Mouse (Mus musculus) stomach, embryonic 14.5 days (tissue): ENCODE measurements around the gene Kcnj6. TPM values are rescaled to one million over a fixed set of nuclear protein-coding genes. Genes with fewer than 3 reads are reported as not detected.

Experiments
- ATAC-seq: fragments of 200-750 bp; cut with Nextera tagmentation; 2 replicates; pipeline ENCODE4 v1.8.0; 2017; ENCODE audit warnings: low read depth, moderate TSS enrichment; ENCODE audit not compliant: insufficient number of reproducible peaks, insufficient read depth, low FRiP score
- H3K27ac ChIP-seq: fragments of 300-500 bp; sonication (generic); 2 replicates; pipeline ENCODE4 v1.5.1; 2014; ENCODE audit warnings: mild to moderate bottlenecking, low read length, moderate library complexity, mixed read lengths
- H3K27me3 ChIP-seq: fragments of 300-500 bp; sonication (generic); 2 replicates; pipeline ENCODE4 v1.6.1; 2014; ENCODE audit warnings: low read length, control low read depth, mixed read lengths; ENCODE audit not compliant: control insufficient read depth, insufficient read depth
- H3K36me3 ChIP-seq: fragments of 300-500 bp; sonication (generic); 2 replicates; pipeline ENCODE4 v1.6.1; 2014; ENCODE audit warnings: mild to moderate bottlenecking, control low read depth, low read length, moderate library complexity, mixed read lengths; ENCODE audit not compliant: control insufficient read depth, insufficient read depth
- H3K4me1 ChIP-seq: fragments of 300-500 bp; sonication (generic); 2 replicates; pipeline ENCODE4 v1.6.1; 2014; ENCODE audit warnings: low read length, control low read depth, mixed read lengths; ENCODE audit not compliant: control insufficient read depth, insufficient read depth
- H3K4me2 ChIP-seq: fragments of 300-500 bp; sonication (generic); replicated peaks from 2 replicates; pipeline ENCODE4 v1.6.1; 2014; ENCODE audit warnings: low read depth, low read length, control low read depth
- H3K4me3 ChIP-seq: fragments of 300-500 bp; sonication (generic); 2 replicates; pipeline ENCODE4 v1.5.1; 2014; ENCODE audit warnings: low read depth, low read length, control low read depth
- H3K9ac ChIP-seq: fragments of 300-500 bp; sonication (generic); replicated peaks from 2 replicates; pipeline ENCODE4 v1.6.1; 2014; ENCODE audit warnings: low read depth, mild to moderate bottlenecking, control low read depth, low read length, moderate library complexity, mixed read lengths
- H3K9me3 ChIP-seq: fragments of 300-500 bp; sonication (generic); 2 replicates; pipeline ENCODE4 v1.6.1; 2016; ENCODE audit warnings: low read depth, low read length, control low read depth; ENCODE audit not compliant: control insufficient read depth
- WGBS: fragments of 180-500 bp; shearing (Covaris S2); extraction: QIAGEN DNeasy Blood & Tissue Kit; methylation state at CpG from one replicate; pipeline ENCODE4 v1.1.7; 2014; 5-methylcytosine and 5-hydroxymethylcytosine counted together
- polyA plus RNA-seq: library from polyadenylated mRNA; unstranded; fragments of >200 nt; fragmentation: Nextera tagmentation; extraction: Ambion mirVana; gene quantifications from 2 replicates; pipeline ENCODE4 v1.2.1, GENCODE M21; 2014

Kcnj6 gene
- polyA plus RNA-seq, 1 experiment from 2014 or later, result 0.39 TPM

- Histone ChIP-seq H3K27ac (no peak overlapping the region), H3K9ac (no peak overlapping the region), H3K9me3 (no peaks in the 10 kb centered on the region), H3K4me2 (no peak overlapping the region), H3K4me1 (peaks cover 5% of the 10 kb centered on the region; the same call in 1 of the 2 replicates), H3K27me3 (peaks cover 21% of the 10 kb centered on the region), H3K4me3 (no peak overlapping the region), H3K36me3 (no peaks in the 10 kb centered on the region)
- 80% methylated on average over 3 of the region's 3 CpGs for WGBS
- no peak for ATAC-seq
Measured at GRCm38 (mm10) chr16:94994148-94994547, 3.4 kb downstream of the Kcnj6 start.

DNA sequence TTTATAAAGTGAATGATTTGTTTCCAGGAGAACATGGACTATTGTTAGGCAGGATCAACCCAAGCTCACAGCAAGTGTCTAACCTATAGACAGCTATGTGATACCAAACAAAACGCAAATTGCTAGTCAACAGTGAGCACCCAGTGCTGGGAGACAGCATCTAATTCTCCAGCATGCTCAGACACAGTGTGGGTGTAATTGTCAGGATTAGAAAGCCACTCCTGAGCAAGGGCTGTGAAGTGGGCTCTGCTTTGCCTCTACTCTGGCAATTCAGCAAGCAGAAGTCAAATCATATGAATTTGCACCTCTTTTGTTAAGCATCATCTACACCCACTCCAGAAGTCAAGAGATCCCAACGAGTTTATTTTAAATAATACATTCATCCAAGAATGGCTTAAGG lies 7.4 kb downstream of the Kcnj6 start:
- 77% methylated on average over 2 of the region's 2 CpGs for WGBS
- H3K9me3 ChIP-seq, result no peaks in the 10 kb centered on the region

DNA sequence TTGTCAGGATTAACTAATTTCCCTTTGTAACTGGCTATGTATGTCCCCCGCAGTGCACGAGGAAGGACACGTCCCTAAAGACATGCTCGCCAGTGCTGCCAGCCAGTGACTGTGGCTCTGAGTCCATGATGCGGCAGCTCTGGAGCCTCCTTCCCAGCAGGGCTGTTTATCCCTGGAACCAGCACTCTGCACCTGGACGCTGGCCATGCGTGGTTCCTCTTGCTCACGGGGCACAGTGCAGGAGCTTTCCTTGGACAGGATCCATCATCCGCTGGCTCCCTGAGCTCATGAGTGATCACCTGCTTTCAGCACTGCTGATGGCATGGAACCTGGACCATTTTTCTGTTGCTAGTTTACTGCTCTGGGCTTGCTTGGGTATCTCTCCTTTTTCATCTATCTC lies 10.8 kb downstream of the Kcnj6 start:
- H3K36me3 ChIP-seq, result no peaks in the 10 kb centered on the region
- no peak overlapping the region for H3K4me3 ChIP-seq
- no peak for ATAC-seq
- no peak overlapping the region for H3K9ac ChIP-seq
- WGBS, result 72% methylated on average over 9 of the region's 9 CpGs
- no peak overlapping the region for H3K27ac ChIP-seq
- no peaks in the 10 kb centered on the region for H3K9me3 ChIP-seq
- H3K4me1 ChIP-seq, result no peaks in the 10 kb centered on the region
- no peaks in the 10 kb centered on the region for H3K27me3 ChIP-seq
- no peak overlapping the region for H3K4me2 ChIP-seq

More for the DNA sequence above, 7.4 kb downstream of the Kcnj6 start:
- Histone ChIP-seq H3K9ac (no peak overlapping the region), H3K4me3 (no peak overlapping the region), H3K27ac (no peak overlapping the region), H3K4me2 (no peak overlapping the region), H3K27me3 (no peaks in the 10 kb centered on the region), H3K4me1 (no peaks in the 10 kb centered on the region), H3K36me3 (no peaks in the 10 kb centered on the region)
- no peak for ATAC-seq

GRCm38 (mm10) chr16:94984263-94984662 lies 13.2 kb downstream of the Kcnj6 start:
- no peaks in the 10 kb centered on the region for H3K9me3 ChIP-seq
- H3K4me3 ChIP-seq, result no peak overlapping the region
- no peak overlapping the region for H3K4me2 ChIP-seq
- no peaks in the 10 kb centered on the region for H3K27me3 ChIP-seq
- no peak for ATAC-seq
- no peaks in the 10 kb centered on the region for H3K4me1 ChIP-seq
- H3K36me3 ChIP-seq, result no peaks in the 10 kb centered on the region
- H3K27ac ChIP-seq, result no peak overlapping the region
- WGBS, result 88% methylated on average over 3 of the region's 3 CpGs
- no peak overlapping the region for H3K9ac ChIP-seq

DNA sequence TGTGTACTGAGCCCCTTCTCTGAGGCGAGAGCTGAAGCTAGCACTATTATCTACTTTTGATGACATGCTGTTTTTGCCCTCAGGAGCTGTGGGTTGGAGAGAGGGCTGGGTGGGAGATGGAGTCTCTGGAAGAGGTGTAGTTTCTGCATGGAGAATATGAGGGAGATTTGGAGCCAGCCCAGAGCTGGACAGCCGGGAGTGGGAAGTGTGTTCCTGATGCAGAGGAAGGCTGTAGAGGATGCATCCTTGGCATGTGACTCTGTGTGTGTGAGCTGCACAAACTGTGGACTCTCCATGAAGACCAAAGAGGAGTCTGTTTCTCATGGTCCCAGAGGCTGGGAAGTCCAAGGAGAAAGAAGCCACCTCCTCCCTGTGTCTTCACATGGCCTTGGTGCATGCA lies 17.1 kb downstream of the Kcnj6 start:
- WGBS, result 76% methylated on average over 2 of the region's 2 CpGs
- no peak for ATAC-seq
- H3K36me3 ChIP-seq, result no peaks in the 10 kb centered on the region

GRCm38 (mm10) chr16:94979499-94979898 lies 18.0 kb downstream of the Kcnj6 start:
- 59% methylated on average over 9 of the region's 9 CpGs for WGBS

More for the DNA sequence above, 17.1 kb downstream of the Kcnj6 start:
- Histone ChIP-seq H3K4me1 (no peaks in the 10 kb centered on the region), H3K4me3 (no peak overlapping the region), H3K27me3 (no peaks in the 10 kb centered on the region), H3K27ac (no peak overlapping the region), H3K9ac (no peak overlapping the region), H3K4me2 (no peak overlapping the region), H3K9me3 (no peaks in the 10 kb centered on the region)

DNA sequence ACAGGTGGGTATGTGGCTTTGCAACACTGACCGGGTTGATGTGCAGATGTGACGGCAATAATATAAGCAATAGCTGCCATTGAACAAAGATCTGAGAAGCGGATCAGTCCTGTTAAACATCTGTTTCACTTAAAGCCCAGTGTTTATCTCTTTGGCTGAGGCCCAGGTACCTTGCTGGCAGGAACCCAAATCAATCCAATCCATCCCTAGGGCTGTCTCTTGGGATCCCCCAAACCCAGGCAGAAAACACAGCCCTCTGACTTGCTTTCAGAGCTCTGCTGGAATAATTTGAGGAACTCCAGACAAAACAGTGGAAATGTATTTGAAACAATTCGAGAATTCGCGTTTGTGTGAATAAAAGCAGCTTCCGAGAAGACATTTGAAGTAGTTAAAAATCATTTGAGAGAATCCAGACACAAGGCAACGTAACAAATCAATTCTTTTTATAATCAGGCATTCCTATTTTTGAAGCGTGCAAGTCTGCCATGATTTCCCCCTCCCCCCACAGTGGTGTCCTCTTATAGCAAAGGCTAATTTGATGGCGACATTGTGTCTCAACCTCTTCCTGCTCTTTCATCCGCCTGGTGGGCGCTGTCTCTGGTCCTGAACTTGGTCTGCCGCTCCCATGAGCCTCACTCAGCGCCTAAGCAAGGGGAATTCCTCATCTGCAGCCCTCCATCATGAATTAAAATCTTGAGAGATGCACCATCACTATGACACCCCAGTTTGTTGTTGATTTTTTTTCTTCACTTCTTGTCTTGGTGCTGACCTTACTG lies 25.2 kb downstream of the Kcnj6 start:
- Histone ChIP-seq H3K4me2 (no peak overlapping the region), H3K9ac (no peak overlapping the region), H3K27ac (no peak overlapping the region), H3K4me3 (no peak overlapping the region), H3K9me3 (no peaks in the 10 kb centered on the region), H3K36me3 (no peaks in the 10 kb centered on the region), H3K27me3 (no peaks in the 10 kb centered on the region), H3K4me1 (no peaks in the 10 kb centered on the region)
- 19% methylated on average over 14 of the region's 14 CpGs for WGBS
- no peak; the same call in 1 of the 2 replicates for ATAC-seq

More at GRCm38 (mm10) chr16:94979499-94979898, 18.0 kb downstream of the Kcnj6 start:
- H3K4me3 ChIP-seq, result no peak overlapping the region
- no peak overlapping the region for H3K27ac ChIP-seq
- no peak overlapping the region for H3K4me2 ChIP-seq
- H3K36me3 ChIP-seq, result no peaks in the 10 kb centered on the region
- H3K9me3 ChIP-seq, result no peaks in the 10 kb centered on the region
- no peaks in the 10 kb centered on the region for H3K4me1 ChIP-seq
- no peak overlapping the region for H3K9ac ChIP-seq
- no peaks in the 10 kb centered on the region for H3K27me3 ChIP-seq
- no peak for ATAC-seq

DNA sequence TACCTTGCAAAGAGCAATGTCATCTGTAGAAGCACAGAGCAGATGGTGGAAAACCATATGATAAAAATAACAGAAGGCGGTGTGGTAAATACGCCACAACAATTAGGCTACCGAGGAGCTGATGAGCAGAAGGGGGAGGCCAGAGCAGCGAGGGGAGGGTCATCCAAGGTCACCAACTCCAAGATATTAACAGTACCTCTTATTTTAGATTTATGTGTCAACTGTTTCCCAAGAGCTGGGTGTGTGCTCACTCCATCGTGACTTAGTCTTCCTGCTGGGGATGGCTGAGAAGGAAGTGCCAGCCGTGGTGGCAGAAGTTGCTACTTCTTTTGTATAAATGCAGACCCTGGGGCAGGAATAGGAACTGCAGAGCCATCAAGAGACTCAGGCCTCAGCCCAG lies 28.6 kb downstream of the Kcnj6 start:
- H3K27ac ChIP-seq, result no peak overlapping the region
- ATAC-seq, result no peak
- no peaks in the 10 kb centered on the region for H3K9me3 ChIP-seq
- H3K27me3 ChIP-seq, result no peaks in the 10 kb centered on the region
- 64% methylated on average over 6 of the region's 6 CpGs for WGBS
- no peak overlapping the region for H3K4me3 ChIP-seq
- no peak overlapping the region for H3K4me2 ChIP-seq
- no peaks in the 10 kb centered on the region for H3K36me3 ChIP-seq
- no peaks in the 10 kb centered on the region for H3K4me1 ChIP-seq
- H3K9ac ChIP-seq, result no peak overlapping the region

DNA sequence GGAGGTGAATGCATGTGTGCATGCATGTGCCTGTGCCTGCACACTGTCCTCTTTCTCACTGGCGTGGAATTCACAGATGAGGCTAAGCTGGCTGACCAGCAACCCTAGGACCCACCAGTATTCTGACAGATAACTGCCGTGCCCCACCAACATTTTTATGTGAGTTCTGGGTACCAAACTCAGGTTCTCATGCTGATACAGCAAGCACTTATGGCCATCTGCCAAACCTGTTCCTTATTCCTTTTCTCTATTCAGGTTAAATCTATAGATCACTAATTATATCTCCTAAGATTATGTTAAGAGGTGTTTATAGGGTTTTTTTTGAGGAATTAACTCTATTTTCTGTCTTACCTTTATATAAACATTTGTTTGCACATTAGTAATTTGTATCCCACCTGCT lies 29.0 kb downstream of the Kcnj6 start:
- no peaks in the 10 kb centered on the region for H3K27me3 ChIP-seq
- no peaks in the 10 kb centered on the region for H3K4me1 ChIP-seq
- H3K9me3 ChIP-seq, result no peaks in the 10 kb centered on the region
- 78% methylated on average over 2 of the region's 2 CpGs for WGBS
- H3K4me3 ChIP-seq, result no peak overlapping the region
- no peak overlapping the region for H3K4me2 ChIP-seq
- H3K36me3 ChIP-seq, result no peaks in the 10 kb centered on the region
- H3K9ac ChIP-seq, result no peak overlapping the region
- ATAC-seq, result no peak
- H3K27ac ChIP-seq, result no peak overlapping the region
